Mouse (Mus musculus) stomach, postnatal 0 days (tissue): ENCODE measurements at regions not wholly inside any gene's neighbourhood (a gene's known extent, or its start where the extent isn't known, plus 50 kb on each side); places are given as distances from the start of the nearest gene placed in this dataset.

Experiments used
- ATAC-seq: fragments of 200-750 bp; cut with Nextera tagmentation; 2 replicates; pipeline ENCODE4 v1.8.0; 2017; ENCODE audit not compliant: low FRiP score, low TSS enrichment
- DNase-seq: peaks from one replicate; pipeline ENCODE4 v3.0.0-alpha.2; 2016; ENCODE audit warnings: low spot score
- H3K27ac ChIP-seq: fragments of 300-500 bp; sonication (generic); replicated peaks from 2 replicates; pipeline ENCODE4 v1.5.1; 2014; ENCODE audit warnings: mild to moderate bottlenecking, control low read depth
- H3K27me3 ChIP-seq: fragments of 300-500 bp; sonication (generic); 2 replicates; pipeline ENCODE4 v1.6.1; 2014; ENCODE audit warnings: low read length; ENCODE audit not compliant: control insufficient read depth, insufficient read depth
- H3K36me3 ChIP-seq: fragments of 300-500 bp; sonication (generic); 2 replicates; pipeline ENCODE4 v1.6.1; 2014; ENCODE audit warnings: low read length, mixed read lengths; ENCODE audit not compliant: control insufficient read depth, insufficient read depth
- H3K4me1 ChIP-seq: fragments of 300-500 bp; sonication (generic); replicated peaks from 2 replicates; pipeline ENCODE4 v1.6.1; 2014; ENCODE audit warnings: antibody characterized with exemption; ENCODE audit not compliant: control insufficient read depth, insufficient read depth
- H3K4me2 ChIP-seq: fragments of 300-500 bp; sonication (generic); replicated peaks from 2 replicates; pipeline ENCODE4 v1.6.1; 2014; ENCODE audit warnings: low read depth, mild to moderate bottlenecking, control low read depth, moderate library complexity
- H3K4me3 ChIP-seq: fragments of 300-500 bp; sonication (generic); 2 replicates; pipeline ENCODE4 v1.5.1; 2014; ENCODE audit warnings: low read depth, low read length, control low read depth
- H3K9ac ChIP-seq: fragments of 300-500 bp; sonication (generic); 2 replicates; pipeline ENCODE4 v1.6.1; 2014; ENCODE audit warnings: mild to moderate bottlenecking, low read length, control low read depth, mixed read lengths
- H3K9me3 ChIP-seq: fragments of 300-500 bp; sonication (generic); 2 replicates; pipeline ENCODE4 v1.6.1; 2016; ENCODE audit warnings: low read length; ENCODE audit not compliant: control insufficient read depth
- CTCF ChIP-seq: IDR thresholded peaks from 2 replicates; pipeline ENCODE4 v1.5.1; 2016; ENCODE audit warnings: antibody characterized with exemption, low read depth, mild to moderate bottlenecking, moderate library complexity
- EP300 ChIP-seq: optimal IDR thresholded peaks from 2 replicates; pipeline ENCODE3; 2016; ENCODE audit warnings: antibody characterized with exemption
- WGBS: fragments of 180-500 bp; shearing (Covaris S2); extraction: QIAGEN DNeasy Blood & Tissue Kit; methylation state at CpG from one replicate; pipeline ENCODE4 v1.1.7; 2014; 5-methylcytosine and 5-hydroxymethylcytosine counted together

DNA sequence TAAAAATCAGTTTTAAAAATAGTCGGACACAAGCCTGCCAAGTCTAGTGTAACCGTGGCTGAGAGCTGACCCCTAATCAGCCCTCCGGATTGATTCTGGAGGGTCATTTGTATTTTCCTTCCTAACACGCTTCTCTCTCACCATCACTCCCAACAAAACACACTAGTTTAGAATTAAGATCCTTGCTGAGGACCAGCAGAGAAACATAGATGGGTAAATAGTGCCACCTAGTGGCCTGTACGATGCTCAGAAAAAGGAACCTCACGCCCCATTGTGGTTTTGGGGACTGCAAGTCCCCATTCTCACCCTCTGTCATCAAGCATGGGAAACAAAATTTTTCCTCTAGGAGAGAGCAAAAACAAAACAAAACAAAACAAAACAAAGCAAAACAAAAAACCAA lies 271.6 kb upstream of the Atp11b start:
- no peaks in the 10 kb centered on the region for H3K27me3 ChIP-seq
- no peaks in the 10 kb centered on the region for H3K4me1 ChIP-seq
- ATAC-seq (0 out of 2 replicates have a peak, but pooled peaks have one; percentile 49), DNase-seq (peak; percentile 41)
- TF ChIP-seq EP300 = no peak
- peak; percentile 87 for TF ChIP-seq CTCF
- H3K36me3 ChIP-seq = no peaks in the 10 kb centered on the region
- H3K9me3 ChIP-seq = no peaks in the 10 kb centered on the region
- no peak overlapping the region for H3K9ac ChIP-seq
- H3K27ac ChIP-seq = no peak overlapping the region
- no peak overlapping the region for H3K4me3 ChIP-seq
- no peak overlapping the region for H3K4me2 ChIP-seq
- WGBS = 3% methylated on average over 6 of the region's 6 CpGs

DNA sequence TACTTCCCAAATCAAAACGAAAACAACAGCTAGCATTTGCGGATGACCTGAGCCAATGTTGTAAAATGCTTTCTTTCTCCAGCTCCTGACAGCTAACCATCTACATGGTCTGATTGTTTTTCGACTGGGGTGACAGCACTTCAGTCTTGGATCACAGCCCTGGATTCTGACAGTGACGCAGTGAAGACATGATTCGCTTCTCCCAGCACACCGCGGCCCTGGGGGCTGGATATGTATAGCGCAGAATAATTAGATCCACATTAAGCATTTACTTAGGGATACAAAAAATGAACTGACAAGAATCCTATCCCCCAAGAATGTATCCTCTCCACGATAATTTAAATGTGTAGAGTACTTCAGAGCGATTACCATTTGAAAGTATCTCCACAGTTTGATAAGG lies 271.1 kb upstream of the Atp11b start:
- Histone ChIP-seq H3K27me3 (no peaks in the 10 kb centered on the region), H3K4me2 (no peak overlapping the region), H3K4me3 (no peak overlapping the region), H3K9me3 (no peaks in the 10 kb centered on the region), H3K36me3 (no peaks in the 10 kb centered on the region), H3K9ac (no peak overlapping the region), H3K27ac (no peak overlapping the region), H3K4me1 (no peaks in the 10 kb centered on the region)
- DNase-seq (no peak), ATAC-seq (no peak)
- TF ChIP-seq CTCF = no peak
- no peak for TF ChIP-seq EP300
- WGBS = 74% methylated on average over 10 of the region's 10 CpGs

DNA sequence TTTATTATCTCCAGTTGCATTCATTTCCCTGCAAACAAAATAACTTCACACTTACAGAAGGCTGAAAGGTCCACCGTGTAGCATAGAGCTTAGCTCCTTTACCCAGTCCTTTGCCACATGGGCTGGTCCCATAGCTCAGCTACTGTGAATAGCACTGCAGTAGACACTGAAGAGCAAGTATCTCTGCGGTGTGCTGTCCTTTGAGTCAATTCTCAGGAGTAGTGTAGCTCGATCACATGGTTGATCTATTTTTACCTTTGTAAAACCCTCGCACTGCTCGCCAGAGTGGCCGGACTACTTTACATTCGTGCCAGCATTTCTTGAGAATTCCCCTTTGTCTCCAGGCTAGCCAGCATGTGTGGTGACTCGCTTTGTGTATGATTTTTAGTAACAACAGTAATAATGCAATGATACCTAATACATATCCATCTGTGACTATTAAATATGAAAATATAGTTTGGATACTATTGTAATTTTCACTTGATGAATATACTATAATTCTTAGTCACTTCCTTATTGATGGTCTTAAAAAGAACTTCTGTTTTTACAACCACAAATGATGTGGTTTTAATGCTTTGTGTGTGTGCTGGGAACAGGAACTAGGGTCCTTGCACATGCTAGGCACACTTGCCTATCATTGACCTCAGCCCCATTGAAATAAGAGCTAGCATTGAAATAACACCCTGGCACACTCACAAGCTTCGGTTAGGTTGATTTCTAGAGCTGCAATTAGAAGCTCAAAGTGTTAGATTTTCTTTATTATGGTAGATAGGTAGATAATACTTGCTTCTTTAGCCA lies 257.7 kb upstream of the Atp11b start:
- no peak for DNase-seq
- 66% methylated on average over 9 of the region's 9 CpGs for WGBS
- Histone ChIP-seq H3K9ac (no peak overlapping the region), H3K9me3 (no peaks in the 10 kb centered on the region), H3K4me3 (no peak overlapping the region), H3K4me1 (no peaks in the 10 kb centered on the region), H3K4me2 (no peak overlapping the region), H3K27ac (no peak overlapping the region), H3K36me3 (no peaks in the 10 kb centered on the region), H3K27me3 (no peaks in the 10 kb centered on the region)
- TF ChIP-seq EP300 = no peak
- no peak for TF ChIP-seq CTCF
- ATAC-seq = no peak

DNA sequence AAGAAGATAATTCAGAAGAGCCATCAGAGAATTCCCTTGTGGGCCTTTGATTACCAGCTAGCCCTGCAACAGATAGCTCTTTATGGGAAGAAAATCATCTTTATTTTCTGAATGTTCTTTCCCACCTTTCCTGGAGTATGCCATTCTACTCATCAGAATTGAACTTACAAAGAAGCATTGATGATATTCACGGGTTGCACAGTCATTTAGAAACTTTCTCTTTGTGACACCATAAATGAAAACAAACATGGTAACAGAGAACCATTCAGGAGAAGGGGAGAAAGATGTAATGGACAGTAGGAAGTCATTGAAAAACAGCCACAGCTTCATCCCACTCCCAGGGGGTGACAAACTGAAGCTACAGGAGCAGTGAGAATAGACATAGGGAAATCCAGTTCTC lies 243.6 kb upstream of the Atp11b start:
- WGBS = 70% methylated on average over 1 of the region's 1 CpGs
- TF ChIP-seq EP300 = no peak
- no peak for TF ChIP-seq CTCF

DNA sequence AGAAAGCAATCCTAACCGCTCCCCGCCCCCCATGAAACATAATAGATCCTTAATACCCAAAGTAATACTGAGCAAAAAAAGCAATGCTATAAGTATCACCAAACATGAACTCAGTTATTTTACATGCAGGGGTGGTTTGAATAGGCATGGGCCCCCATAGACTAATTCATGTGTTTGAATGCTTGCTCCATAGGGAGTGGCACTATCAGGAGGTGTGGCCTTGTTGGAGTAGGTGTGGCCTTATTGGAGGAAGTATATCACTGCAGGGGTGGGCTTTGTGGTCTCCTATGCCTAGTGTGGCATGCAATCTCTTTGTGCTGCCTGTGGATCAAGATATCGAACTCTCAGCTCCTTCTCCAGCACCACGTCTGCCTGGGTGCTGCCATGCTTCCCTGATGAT lies 237.4 kb upstream of the Atp11b start:
- no peaks in the 10 kb centered on the region for H3K4me1 ChIP-seq
- H3K36me3 ChIP-seq = no peaks in the 10 kb centered on the region
- ATAC-seq = no peak
- WGBS = 84% methylated on average over 4 of the region's 4 CpGs
- no peak overlapping the region for H3K4me3 ChIP-seq
- no peak overlapping the region for H3K4me2 ChIP-seq
- H3K9me3 ChIP-seq = no peaks in the 10 kb centered on the region
- no peak overlapping the region for H3K27ac ChIP-seq
- no peak for DNase-seq
- no peak for TF ChIP-seq CTCF
- no peak for TF ChIP-seq EP300
- H3K9ac ChIP-seq = no peak overlapping the region
- no peaks in the 10 kb centered on the region for H3K27me3 ChIP-seq

More for the DNA sequence above, 243.6 kb upstream of the Atp11b start:
- DNase-seq (no peak), ATAC-seq (no peak)
- H3K4me3 ChIP-seq = no peak overlapping the region
- no peaks in the 10 kb centered on the region for H3K9me3 ChIP-seq
- no peaks in the 10 kb centered on the region for H3K36me3 ChIP-seq
- no peak overlapping the region for H3K4me2 ChIP-seq
- H3K27me3 ChIP-seq = no peaks in the 10 kb centered on the region
- H3K27ac ChIP-seq = no peak overlapping the region
- no peaks in the 10 kb centered on the region for H3K4me1 ChIP-seq
- no peak overlapping the region for H3K9ac ChIP-seq

DNA sequence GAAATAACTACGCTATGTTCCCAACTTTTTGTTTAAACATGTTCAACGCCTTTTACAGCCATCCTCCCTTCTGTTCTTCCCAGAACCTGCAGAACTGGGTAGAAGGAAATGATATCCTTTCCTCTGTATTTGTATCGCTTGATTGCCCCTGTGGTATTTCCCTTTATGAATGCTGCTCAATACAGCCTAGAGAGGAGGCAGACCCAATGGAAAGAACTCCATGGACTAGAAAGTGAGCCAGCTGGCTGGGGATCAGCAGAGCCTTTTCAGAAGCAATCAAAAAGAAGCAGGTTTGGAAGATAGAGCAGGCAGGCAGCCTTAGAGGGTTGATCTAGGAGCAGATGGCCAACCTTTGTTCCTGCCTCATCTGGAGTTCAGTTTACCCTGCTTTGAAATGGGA lies 233.8 kb upstream of the Atp11b start:
- no peak overlapping the region for H3K9ac ChIP-seq
- DNase-seq (no peak), ATAC-seq (no peak)
- 61% methylated on average over 3 of the region's 3 CpGs for WGBS
- H3K4me2 ChIP-seq = no peak overlapping the region
- no peak overlapping the region for H3K4me3 ChIP-seq
- TF ChIP-seq EP300 = no peak
- no peak for TF ChIP-seq CTCF
- no peak overlapping the region for H3K27ac ChIP-seq
- H3K4me1 ChIP-seq = no peaks in the 10 kb centered on the region
- H3K36me3 ChIP-seq = no peaks in the 10 kb centered on the region
- H3K9me3 ChIP-seq = no peaks in the 10 kb centered on the region
- H3K27me3 ChIP-seq = no peaks in the 10 kb centered on the region
